In genomic region chr4:46413406-46413805, GRCm38 (mm10) we compare ENCODE assay signal across 22 mouse cellular contexts. TPM values are rescaled to one million over a fixed set of nuclear protein-coding genes. Genes with fewer than 3 reads are reported as not detected.
DNase-seq lines count a peak whose midpoint lies in the region; ATAC-seq and TF ChIP-seq lines count a peak whose summit lies in the region.
"Had no signal": no experiment of that assay in that cellular context is flagged by ENCODE, and none has a peak within 500 bp of the region (broad histone marks: within the 10 kb centered on the region; RNA-seq: fewer than 3 reads in every experiment).

TSS of gene Hemgn (minus strand) at chr4:46413506.

- no peak for ATAC-seq in liver, embryonic 11.5 days (replicated peaks; ENCODE audit: low FRiP score)
- no peak for ATAC-seq in erythroblast, adult 5-6 weeks (replicated peaks; ENCODE audit: low FRiP score, poor library complexity, severe bottlenecking)
- ATAC-seq in liver, embryonic 15.5 days (ENCODE audit: insufficient read depth), result no peak
- ATAC-seq: forebrain, embryonic 13.5 days; inflammation-experienced regulatory T-cells, adult 6 months; lung, postnatal 0 days had no signal

- no peaks in the 10 kb centered on the region for H3K27me3 ChIP-seq in liver, embryonic 11.5 days (replicated peaks; ENCODE audit: control insufficient read depth, insufficient read depth, low read length)
- no peaks in the 10 kb centered on the region for H3K27me3 ChIP-seq in liver, embryonic 15.5 days
- H3K27me3 ChIP-seq: embryonic facial prominence, embryonic 12.5 days; forebrain, embryonic 13.5 days; limb, embryonic 13.5 days; midbrain, embryonic 12.5 days had no signal

- 81% methylated on average over 7 of the region's 7 CpGs for WGBS in liver, embryonic 11.5 days
- 87% methylated on average over 7 of the region's 7 CpGs for WGBS in bone marrow, adult 2 months
- 80% methylated on average over 7 of the region's 7 CpGs for WGBS in liver, embryonic 15.5 days (ENCODE audit: insufficient replicate concordance)

- no peaks in the 10 kb centered on the region for H3K36me3 ChIP-seq in liver, embryonic 11.5 days (ENCODE audit: control insufficient read depth, insufficient read depth, low read length)
- H3K36me3 ChIP-seq in liver, embryonic 15.5 days (replicated peaks), result no peaks in the 10 kb centered on the region
- H3K36me3 ChIP-seq: embryonic facial prominence, embryonic 12.5 days; limb, embryonic 13.5 days; midbrain, embryonic 12.5 days had no signal

- TF ChIP-seq POLR2A in bone marrow, adult 2 months (IDR thresholded peaks at IDR 0.05; ENCODE audit: borderline replicate concordance, control insufficient read depth, low read depth, low read length), result no peak

- H3K4me3 ChIP-seq in liver, embryonic 11.5 days (ENCODE audit: low read depth, low read length), result no peak within 1 kb of the TSS
- H3K4me3 ChIP-seq in bone marrow, adult 2 months (replicated peaks; ENCODE audit: control insufficient read depth, low read depth, low read length), result no peak within 1 kb of the TSS
- H3K4me3 ChIP-seq in liver, embryonic 15.5 days (replicated peaks), result no peak within 1 kb of the TSS
- H3K4me3 ChIP-seq: embryonic facial prominence, embryonic 12.5 days; forebrain, embryonic 13.5 days; layer of hippocampus, adult 2 months; limb, embryonic 13.5 days; midbrain, embryonic 12.5 days had no signal

- no peak for DNase-seq in liver, embryonic 11.5 days (ENCODE audit: low spot score)
- no peak for DNase-seq in liver
- no peak for DNase-seq in kidney, postnatal 36 days
- DNase-seq in spleen, adult 12 weeks (ENCODE audit: low spot score), result no peak
- DNase-seq: adrenal gland, postnatal 25 days; cerebellum, postnatal 10 days; heart, adult 11 months; heart, postnatal 10 days; kidney, adult 9 months; thymus, adult 18-20 months had no signal

- H3K9me3 ChIP-seq in liver, embryonic 11.5 days (ENCODE audit: control insufficient read depth, low read length), result no peaks in the 10 kb centered on the region
- no peaks in the 10 kb centered on the region for H3K9me3 ChIP-seq in liver, embryonic 15.5 days (replicated peaks)
- H3K9me3 ChIP-seq: embryonic facial prominence, embryonic 12.5 days; forebrain, embryonic 13.5 days; limb, embryonic 13.5 days; midbrain, embryonic 12.5 days had no signal

- peak within 1 kb of the TSS; percentile 22; the same call in 1 of the 2 replicates for H3K9ac ChIP-seq in liver, embryonic 11.5 days (ENCODE audit: low read depth, low read length)
- H3K9ac ChIP-seq in liver, embryonic 15.5 days, result peak within 1 kb of the TSS; percentile 26; the same call in 1 of the 2 replicates
- H3K9ac ChIP-seq: embryonic facial prominence, embryonic 12.5 days; forebrain, embryonic 13.5 days; limb, embryonic 13.5 days; midbrain, embryonic 12.5 days had no signal

- H3K27ac ChIP-seq in liver, embryonic 11.5 days (ENCODE audit: low read depth, low read length), result peak within 1 kb of the TSS; percentile 1; the same call in 1 of the 2 replicates
- H3K27ac ChIP-seq in bone marrow, adult 2 months (ENCODE audit: control insufficient read depth, insufficient read depth, low read depth, low read length, poor library complexity), result no peak within 1 kb of the TSS
- H3K27ac ChIP-seq in liver, embryonic 15.5 days (replicated peaks), result peak within 1 kb of the TSS; percentile 99
- H3K27ac ChIP-seq: embryonic facial prominence, embryonic 12.5 days; forebrain, embryonic 13.5 days; layer of hippocampus, adult 2 months; limb, embryonic 13.5 days; midbrain, embryonic 12.5 days had no signal

- no peak for TF ChIP-seq CTCF in bone marrow, adult 2 months (IDR thresholded peaks at IDR 0.05; ENCODE audit: control insufficient read depth, insufficient read depth, low read length)

- peak within 1 kb of the TSS; percentile 37; the same call in 1 of the 2 replicates for H3K4me2 ChIP-seq in liver, embryonic 11.5 days
- H3K4me2 ChIP-seq in liver, embryonic 15.5 days, result peak within 1 kb of the TSS; percentile 20; the same call in 1 of the 2 replicates
- H3K4me2 ChIP-seq: embryonic facial prominence, embryonic 12.5 days; forebrain, embryonic 13.5 days; limb, embryonic 13.5 days; midbrain, embryonic 12.5 days had no signal

- peaks cover 33% of the 10 kb centered on the region for H3K4me1 ChIP-seq in liver, embryonic 11.5 days (replicated peaks; ENCODE audit: control insufficient read depth, insufficient read depth, low read length)
- peaks cover 9% of the 10 kb centered on the region for H3K4me1 ChIP-seq in bone marrow, adult 2 months (ENCODE audit: control insufficient read depth, insufficient read depth, low read length)
- H3K4me1 ChIP-seq in liver, embryonic 15.5 days (replicated peaks), result peaks cover 76% of the 10 kb centered on the region
- H3K4me1 ChIP-seq: embryonic facial prominence, embryonic 12.5 days; forebrain, embryonic 13.5 days; limb, embryonic 13.5 days; midbrain, embryonic 12.5 days had no signal

RNA-seq across cellular contexts. Expression of gene Hemgn, which starts in this region (rescaled TPM):
- polyA plus RNA-seq in liver, embryonic 11.5 days (2014; fragmentation: Nextera tagmentation; extraction: Ambion mirVana), result 206 and 233 TPM in 2 replicates
- polyA plus RNA-seq in bone marrow, adult 2 months (2011; ENCODE audit: insufficient read depth, insufficient read length, low replicate concordance, missing spikeins), result 152 and 243 TPM in 2 replicates
- 294 and 312 TPM in 2 replicates for total RNA-seq in erythroblast, adult 5-6 weeks (2015; ENCODE audit: low replicate concordance)
- total RNA-seq in erythroblast, adult 5-6 weeks (2017; ENCODE audit: low replicate concordance), result 420 and 452 TPM in 2 replicates
- polyA plus RNA-seq in liver, embryonic 15.5 days (2015; fragmentation: Nextera tagmentation; extraction: Ambion mirVana), result 386 and 388 TPM in 2 replicates
- total RNA-seq: adrenal gland, postnatal 25 days; gastrocnemius, adult 18-20 months; layer of hippocampus, adult 2 months; left cerebral cortex, adult 18-20 months had no signal
